Mouse (Mus musculus) testis, postnatal 14 days (tissue): ENCODE measurements around the gene Gnb2.

ENCODE experiments used
- DNase-seq: peaks from one replicate; pipeline ENCODE4 v3.0.0; 2021; ENCODE audit warnings: low spot score

Gnb2 gene

GRCm38 (mm10) chr5:137519691-137520550, 13.4 kb downstream of the Gnb2 start:
- no peak for DNase-seq

GRCm38 (mm10) chr5:137518436-137518835, 14.9 kb downstream of the Gnb2 start, which contains the start of gene Gigyf1:
Gene Gigyf1, plus strand, starts transcription at chr5:137518548.
- no peak for DNase-seq

- DNase-seq = no peak
Measured at GRCm38 (mm10) chr5:137514811-137515210, 18.5 kb downstream of the Gnb2 start.

GRCm38 (mm10) chr5:137513951-137514721, 19.2 kb downstream of the Gnb2 start:
- DNase-seq = no peak

GRCm38 (mm10) chr5:137512847-137513794, 20.2 kb downstream of the Gnb2 start:
- no peak for DNase-seq

GRCm38 (mm10) chr5:137511706-137512105, 21.6 kb downstream of the Gnb2 start:
- no peak for DNase-seq

- no peak for DNase-seq
Measured at GRCm38 (mm10) chr5:137510573-137511390, 22.5 kb downstream of the Gnb2 start.

GRCm38 (mm10) chr5:137510014-137510501, 23.3 kb downstream of the Gnb2 start:
- peak; percentile 80 for DNase-seq

- no peak for DNase-seq
Measured at GRCm38 (mm10) chr5:137504041-137504440, 29.3 kb downstream of the Gnb2 start.

GRCm38 (mm10) chr5:137502667-137503110, 30.6 kb downstream of the Gnb2 start:
- no peak for DNase-seq

GRCm38 (mm10) chr5:137501709-137502666, 31.3 kb downstream of the Gnb2 start, which contains the start of gene Pop7:
Gene Pop7, minus strand, starts transcription at chr5:137502518.
- peak; percentile 100 for DNase-seq

- no peak for DNase-seq
Measured at GRCm38 (mm10) chr5:137500186-137500585, 33.1 kb downstream of the Gnb2 start.

- no peak for DNase-seq
Measured at GRCm38 (mm10) chr5:137493831-137494230, 39.5 kb downstream of the Gnb2 start.

- peak; percentile 37 for DNase-seq
Measured at GRCm38 (mm10) chr5:137491559-137491958, 41.8 kb downstream of the Gnb2 start.

GRCm38 (mm10) chr5:137487616-137488015, 45.7 kb downstream of the Gnb2 start:
- no peak for DNase-seq

- DNase-seq = no peak
Measured at GRCm38 (mm10) chr5:137485851-137486155, 47.5 kb downstream of the Gnb2 start.

GRCm38 (mm10) chr5:137485071-137485850, 48.0 kb downstream of the Gnb2 start:
- DNase-seq = no peak

GRCm38 (mm10) chr5:137481897-137482296, 51.4 kb downstream of the Gnb2 start:
- peak; percentile 31 for DNase-seq

GRCm38 (mm10) chr5:137481138-137481537, 52.2 kb downstream of the Gnb2 start:
- DNase-seq = peak; percentile 53
